Mouse (Mus musculus): ENCODE measurements around the gene Sort1.

Gene Sort1

DNA sequence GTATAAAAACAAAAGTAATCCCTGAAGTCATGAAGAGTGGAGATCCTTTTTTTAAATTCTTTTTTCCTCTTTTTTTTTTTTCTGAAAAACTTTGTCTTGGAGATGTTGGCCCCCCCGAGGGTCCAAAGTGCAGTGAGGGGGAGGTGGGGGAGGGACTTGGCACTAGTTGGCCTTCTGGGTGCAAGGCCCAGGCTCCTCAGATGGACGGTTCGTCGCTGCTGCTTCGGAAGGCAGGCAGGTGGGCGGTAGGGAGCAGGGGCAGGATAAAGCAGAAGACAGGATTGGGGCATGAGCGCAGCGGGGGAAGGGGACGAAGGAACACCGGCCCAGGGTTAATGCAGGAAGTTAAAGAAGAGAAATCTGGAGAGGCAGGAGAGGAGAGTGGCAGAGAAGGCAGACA is 108.4 kb downstream of the Sort1 start:
- H3K27me3 ChIP-seq (ENCODE audit: insufficient read depth, low read length), result peaks cover 51% of the 10 kb centered on the region
- no peaks in the 10 kb centered on the region for H3K9me3 ChIP-seq (ENCODE audit: low read length)
- H3K4me3 ChIP-seq (replicated peaks; ENCODE audit: low read length), result peak overlapping the region; percentile 50
- no peak for TF ChIP-seq NANOG (IDR thresholded peaks at IDR 0.05; ENCODE audit: borderline replicate concordance, low read length)
- TF ChIP-seq CTCF (conservative IDR thresholded peaks at IDR 0.05; ENCODE audit: low read length), result no peak
- no peak for TF ChIP-seq POU5F1 (IDR thresholded peaks at IDR 0.05; ENCODE audit: borderline replicate concordance, low read length)
- H3K36me3 ChIP-seq (ENCODE audit: insufficient read depth, low read length), result peaks cover 16% of the 10 kb centered on the region
- H3K4me1 ChIP-seq (replicated peaks; ENCODE audit: low read depth, low read length), result peaks cover 64% of the 10 kb centered on the region

DNA sequence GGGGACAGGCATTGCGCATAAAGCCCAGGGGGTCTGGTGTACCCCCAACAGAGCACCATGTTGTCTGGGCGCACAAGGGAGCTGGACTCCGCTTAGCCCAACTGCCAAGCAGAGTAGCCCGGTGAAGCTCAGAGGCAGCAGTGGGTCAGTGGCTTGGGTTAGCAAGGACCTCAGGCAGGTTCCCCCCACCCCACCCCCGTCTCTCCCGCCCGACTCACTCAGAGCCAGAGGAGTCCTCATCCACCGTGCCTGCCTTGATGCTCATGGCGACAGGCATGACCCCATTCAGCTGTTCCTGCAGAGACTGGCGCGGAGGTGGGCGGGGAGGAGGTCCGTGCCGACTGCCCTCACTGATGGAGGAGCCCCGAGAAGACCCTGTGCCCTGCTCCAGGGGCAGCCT is 108.9 kb downstream of the Sort1 start:
- H3K4me3 ChIP-seq (replicated peaks; ENCODE audit: low read length), result peak overlapping the region; percentile 50
- peaks cover 11% of the 10 kb centered on the region for H3K36me3 ChIP-seq (ENCODE audit: insufficient read depth, low read length)
- H3K9me3 ChIP-seq (ENCODE audit: low read length), result no peaks in the 10 kb centered on the region
- TF ChIP-seq NANOG (IDR thresholded peaks at IDR 0.05; ENCODE audit: borderline replicate concordance, low read length) (no peak), CTCF (conservative IDR thresholded peaks at IDR 0.05; ENCODE audit: low read length) (no peak), POU5F1 (IDR thresholded peaks at IDR 0.05; ENCODE audit: borderline replicate concordance, low read length) (no peak)
- peaks cover 64% of the 10 kb centered on the region for H3K4me1 ChIP-seq (replicated peaks; ENCODE audit: low read depth, low read length)
- peaks cover 56% of the 10 kb centered on the region for H3K27me3 ChIP-seq (ENCODE audit: insufficient read depth, low read length)

DNA sequence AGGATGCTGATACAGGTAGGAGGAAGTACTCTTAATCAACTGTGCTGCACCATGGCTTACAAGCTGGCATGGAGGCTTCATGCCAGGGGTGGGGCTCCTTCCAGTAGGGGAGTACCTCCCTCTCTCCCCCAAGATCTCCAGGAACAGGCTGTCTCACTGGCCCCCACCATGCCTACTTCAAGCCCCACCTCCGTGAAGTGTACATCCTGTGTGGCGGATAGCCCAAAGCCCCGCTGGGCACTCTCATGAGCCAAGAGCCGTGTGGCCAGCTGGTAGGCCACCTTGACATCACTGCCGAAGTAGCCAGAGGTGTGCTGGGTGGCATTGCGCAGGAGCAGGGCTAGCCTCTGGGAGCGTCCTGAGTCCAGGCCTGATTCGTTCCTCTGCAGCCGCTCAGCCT is 114.4 kb downstream of the Sort1 start:
- no peaks in the 10 kb centered on the region for H3K36me3 ChIP-seq (ENCODE audit: insufficient read depth, low read length)
- peaks cover 85% of the 10 kb centered on the region for H3K27me3 ChIP-seq (ENCODE audit: insufficient read depth, low read length)
- TF ChIP-seq NANOG (IDR thresholded peaks at IDR 0.05; ENCODE audit: borderline replicate concordance, low read length) (no peak), CTCF (conservative IDR thresholded peaks at IDR 0.05; ENCODE audit: low read length) (no peak), POU5F1 (IDR thresholded peaks at IDR 0.05; ENCODE audit: borderline replicate concordance, low read length) (no peak)
- no peaks in the 10 kb centered on the region for H3K9me3 ChIP-seq (ENCODE audit: low read length)
- peaks cover 66% of the 10 kb centered on the region for H3K4me1 ChIP-seq (replicated peaks; ENCODE audit: low read depth, low read length)
- H3K4me3 ChIP-seq (replicated peaks; ENCODE audit: low read length), result peak overlapping the region; percentile 63

DNA sequence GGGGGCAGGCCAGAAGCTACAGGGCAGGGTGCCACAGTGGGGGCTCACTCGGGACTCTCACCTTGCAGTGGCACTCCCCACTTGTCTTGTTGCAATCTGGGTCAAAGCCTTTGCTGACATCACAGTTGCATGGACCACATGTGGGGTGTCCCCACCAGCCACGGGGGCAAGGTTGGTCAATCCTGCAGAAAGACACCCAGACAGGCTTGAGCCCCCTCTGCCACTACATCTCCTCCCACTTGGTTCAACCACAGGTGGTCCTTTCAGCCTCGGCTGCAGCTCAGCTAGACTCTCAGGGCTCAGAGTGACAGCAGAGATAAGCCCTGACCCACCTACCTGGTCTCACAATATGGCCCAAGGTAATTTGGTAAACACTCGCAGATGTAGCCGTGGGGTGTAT is 116.6 kb downstream of the Sort1 start:
- no peaks in the 10 kb centered on the region for H3K9me3 ChIP-seq (ENCODE audit: low read length)
- no peak overlapping the region for H3K4me3 ChIP-seq (replicated peaks; ENCODE audit: low read length)
- TF ChIP-seq CTCF (conservative IDR thresholded peaks at IDR 0.05; ENCODE audit: low read length) (no peak), POU5F1 (IDR thresholded peaks at IDR 0.05; ENCODE audit: borderline replicate concordance, low read length) (no peak), NANOG (IDR thresholded peaks at IDR 0.05; ENCODE audit: borderline replicate concordance, low read length) (no peak)
- H3K36me3 ChIP-seq (ENCODE audit: insufficient read depth, low read length), result no peaks in the 10 kb centered on the region
- peaks cover 75% of the 10 kb centered on the region for H3K4me1 ChIP-seq (replicated peaks; ENCODE audit: low read depth, low read length)
- peaks cover 89% of the 10 kb centered on the region for H3K27me3 ChIP-seq (ENCODE audit: insufficient read depth, low read length)

DNA sequence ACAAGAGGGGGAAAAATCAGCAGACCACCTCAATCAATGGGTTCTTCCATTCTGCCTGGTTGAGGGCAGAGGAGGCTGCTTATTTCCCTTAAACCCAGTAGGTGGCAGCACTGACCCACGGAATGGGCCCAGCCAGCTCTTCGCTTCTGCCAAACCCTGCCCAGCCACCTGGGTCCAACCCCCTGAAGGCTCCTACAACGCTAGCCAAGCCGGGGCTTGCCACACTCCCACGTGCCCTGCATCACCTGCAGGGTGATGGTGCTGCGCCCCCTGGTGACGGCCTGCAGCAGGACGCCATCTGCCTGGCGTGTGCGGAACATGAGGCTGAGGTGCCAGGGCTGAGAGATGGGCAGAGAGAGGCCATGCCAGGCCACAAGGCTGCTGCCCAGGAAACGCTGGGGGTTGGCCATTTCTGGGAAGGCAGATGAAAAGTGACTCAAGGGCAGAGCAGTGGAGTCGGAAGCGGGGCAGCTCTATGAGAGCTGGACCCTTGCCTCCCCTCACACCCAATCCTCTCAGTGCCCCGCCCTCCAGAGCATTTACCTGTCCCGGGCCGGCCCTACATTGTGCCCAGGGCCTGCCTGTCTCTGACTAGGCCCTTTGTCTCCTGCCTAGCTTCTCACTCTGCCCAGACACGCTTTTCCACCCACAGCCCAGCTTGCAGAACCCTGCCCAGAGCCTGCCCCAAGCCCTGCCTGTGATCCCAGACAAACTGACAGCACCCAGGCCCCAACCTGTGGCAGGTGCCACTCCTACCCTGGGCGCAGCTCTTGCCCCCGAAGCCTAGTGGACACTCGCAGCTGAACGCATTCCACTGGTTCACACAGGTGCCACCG is 118.0 kb downstream of the Sort1 start:
- no peaks in the 10 kb centered on the region for H3K36me3 ChIP-seq (ENCODE audit: insufficient read depth, low read length)
- no peak for TF ChIP-seq POU5F1 (IDR thresholded peaks at IDR 0.05; ENCODE audit: borderline replicate concordance, low read length)
- TF ChIP-seq CTCF (conservative IDR thresholded peaks at IDR 0.05; ENCODE audit: low read length), result peak; percentile 64
- peaks cover 74% of the 10 kb centered on the region for H3K4me1 ChIP-seq (replicated peaks; ENCODE audit: low read depth, low read length)
- peak overlapping the region; percentile 60 for H3K4me3 ChIP-seq (replicated peaks; ENCODE audit: low read length)
- H3K9me3 ChIP-seq (ENCODE audit: low read length), result no peaks in the 10 kb centered on the region
- peaks cover 87% of the 10 kb centered on the region for H3K27me3 ChIP-seq (ENCODE audit: insufficient read depth, low read length)

DNA sequence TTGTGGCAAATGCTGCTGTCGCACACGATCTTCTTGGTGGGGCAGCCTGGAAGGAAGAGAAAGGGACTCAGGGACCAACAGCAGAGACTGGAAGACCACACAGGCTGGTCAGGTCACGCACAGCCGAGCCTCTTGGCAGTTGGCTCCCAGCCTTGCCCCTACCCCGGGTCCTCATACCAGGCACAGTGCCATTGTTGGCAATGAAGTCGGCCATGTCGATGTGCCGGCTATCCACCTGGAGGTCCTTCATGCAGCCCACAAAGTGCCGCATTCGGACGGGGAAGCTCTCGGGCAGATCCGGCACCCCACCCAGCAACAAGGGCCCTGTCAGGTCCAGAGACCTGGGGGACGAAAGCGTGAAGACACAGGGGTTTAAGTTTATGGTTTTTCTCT is 118.6 kb downstream of the Sort1 start:
- Histone ChIP-seq H3K36me3 (ENCODE audit: insufficient read depth, low read length) (no peaks in the 10 kb centered on the region), H3K27me3 (ENCODE audit: insufficient read depth, low read length) (peaks cover 87% of the 10 kb centered on the region), H3K4me3 (replicated peaks; ENCODE audit: low read length) (peak overlapping the region; percentile 60), H3K9me3 (ENCODE audit: low read length) (no peaks in the 10 kb centered on the region), H3K4me1 (replicated peaks; ENCODE audit: low read depth, low read length) (peaks cover 73% of the 10 kb centered on the region)
- no peak for TF ChIP-seq CTCF (conservative IDR thresholded peaks at IDR 0.05; ENCODE audit: low read length)
- no peak for TF ChIP-seq POU5F1 (IDR thresholded peaks at IDR 0.05; ENCODE audit: borderline replicate concordance, low read length)
- TF ChIP-seq NANOG (IDR thresholded peaks at IDR 0.05; ENCODE audit: borderline replicate concordance, low read length), result no peak

DNA sequence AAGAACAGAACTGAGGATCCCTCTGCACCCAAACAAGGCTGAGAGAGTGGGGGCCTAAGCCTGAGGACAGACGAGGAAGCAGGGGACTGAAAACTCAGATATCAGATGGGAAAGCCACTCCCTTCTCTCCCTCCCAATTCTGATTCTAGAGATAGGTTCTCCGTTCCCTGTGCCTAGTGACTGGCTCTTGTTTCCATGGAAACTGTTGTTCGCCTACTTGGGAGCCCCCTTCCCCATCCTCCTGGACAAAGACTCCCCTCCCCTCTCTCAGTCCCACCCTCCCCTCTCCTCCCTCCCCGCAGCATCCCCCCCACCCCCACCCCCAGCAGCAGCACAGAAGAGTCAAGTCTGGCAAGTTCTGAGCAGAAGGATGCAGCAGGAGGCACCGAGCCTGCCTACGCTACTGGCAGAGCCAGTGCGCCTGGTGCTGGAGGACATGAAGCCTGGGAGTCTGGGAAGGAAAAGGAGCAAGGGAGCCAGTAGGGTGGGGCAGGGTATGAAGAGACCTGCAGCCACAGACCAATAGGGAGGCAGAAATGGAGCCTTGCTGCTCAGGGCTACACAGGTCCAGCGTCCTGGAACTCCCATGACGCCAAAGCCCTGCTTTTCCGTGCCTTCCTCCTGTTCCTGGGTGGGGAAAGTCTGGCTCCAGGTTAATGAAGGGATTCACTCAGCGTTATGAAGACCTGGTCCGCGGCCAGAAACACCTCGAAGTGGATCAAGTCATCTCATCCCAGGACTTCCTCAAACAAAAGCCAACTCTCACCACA is 121.8 kb downstream of the Sort1 start:
- Histone ChIP-seq H3K4me1 (replicated peaks; ENCODE audit: low read depth, low read length) (peaks cover 66% of the 10 kb centered on the region), H3K4me3 (replicated peaks; ENCODE audit: low read length) (peak overlapping the region; percentile 64), H3K36me3 (ENCODE audit: insufficient read depth, low read length) (no peaks in the 10 kb centered on the region), H3K9me3 (ENCODE audit: low read length) (no peaks in the 10 kb centered on the region), H3K27me3 (ENCODE audit: insufficient read depth, low read length) (peaks cover 84% of the 10 kb centered on the region)
- no peak for TF ChIP-seq CTCF (conservative IDR thresholded peaks at IDR 0.05; ENCODE audit: low read length)
- TF ChIP-seq NANOG (IDR thresholded peaks at IDR 0.05; ENCODE audit: borderline replicate concordance, low read length), result no peak
- TF ChIP-seq POU5F1 (IDR thresholded peaks at IDR 0.05; ENCODE audit: borderline replicate concordance, low read length), result no peak

DNA sequence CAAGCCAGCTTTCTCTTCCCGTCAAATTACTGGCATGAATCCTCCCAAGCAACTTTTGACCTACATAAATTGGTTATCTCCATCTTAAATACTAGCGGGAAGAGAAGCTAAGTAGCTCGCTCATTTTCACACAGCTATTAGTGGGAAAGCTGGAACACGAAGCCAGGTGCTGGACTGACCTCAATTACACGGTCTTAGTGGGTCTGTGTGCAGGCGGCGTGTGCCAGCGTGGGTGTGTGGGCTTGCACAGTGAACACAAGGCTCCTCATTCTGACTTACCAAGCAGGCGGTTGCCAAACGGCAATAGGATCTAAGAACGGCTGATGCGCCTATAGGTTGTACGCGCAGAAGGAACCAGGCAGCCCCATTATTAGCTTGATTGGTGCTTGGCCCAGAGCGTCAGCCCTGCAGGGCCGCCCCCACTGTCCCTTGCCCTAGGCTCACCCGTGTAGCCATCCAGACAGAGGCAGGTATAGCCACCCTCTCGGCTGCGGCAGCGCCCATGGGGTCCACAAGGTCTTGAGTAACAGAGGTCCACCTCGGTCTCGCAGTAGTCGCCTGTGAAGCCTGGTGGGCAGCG is 122.5 kb downstream of the Sort1 start:
- H3K9me3 ChIP-seq (ENCODE audit: low read length), result no peaks in the 10 kb centered on the region
- TF ChIP-seq POU5F1 (IDR thresholded peaks at IDR 0.05; ENCODE audit: borderline replicate concordance, low read length), result no peak
- no peak for TF ChIP-seq NANOG (IDR thresholded peaks at IDR 0.05; ENCODE audit: borderline replicate concordance, low read length)
- TF ChIP-seq CTCF (conservative IDR thresholded peaks at IDR 0.05; ENCODE audit: low read length), result no peak
- H3K4me3 ChIP-seq (replicated peaks; ENCODE audit: low read length), result peak overlapping the region; percentile 64
- no peaks in the 10 kb centered on the region for H3K36me3 ChIP-seq (ENCODE audit: insufficient read depth, low read length)
- peaks cover 68% of the 10 kb centered on the region for H3K4me1 ChIP-seq (replicated peaks; ENCODE audit: low read depth, low read length)
- H3K27me3 ChIP-seq (ENCODE audit: insufficient read depth, low read length), result peaks cover 78% of the 10 kb centered on the region
